Mouse (Mus musculus) erythroblast, adult 5-6 weeks (primary cell): ENCODE measurements around the gene Gtsf2. TPM values are rescaled to one million over a fixed set of nuclear protein-coding genes. Genes with fewer than 3 reads are reported as not detected.
"Not testable (repeated sequence)": the region's sequence is repeated elsewhere in the genome, so short reads cannot be mapped to it uniquely, and the experiment has no call there.

Experiments used
- ATAC-seq: replicated peaks from 2 replicates; pipeline ENCODE4 v1.8.0; 2016; ENCODE audit warnings: moderate number of reproducible peaks, mild to moderate bottlenecking, moderate TSS enrichment, inconsistent platforms; ENCODE audit not compliant: poor library complexity, low FRiP score, severe bottlenecking
- total RNA-seq, 2 experiments: library from RNA; stranded (forward) in 1 of 2; stranded (reverse) in 1 of 2; fragments of 150-400 nt in 1 of 2; fragments of 200-764, 138-1000 nt in 1 of 2; gene quantifications; 2 replicates each; pipeline versions ENCODE4 v1.2.3 to v1.2.4; 2015 to 2017; ENCODE audit warnings: low replicate concordance in 2 of 2

Gtsf2 gene
- total RNA-seq, 2 experiments from 2014 or later: not detected

- ATAC-seq: not testable (repeated sequence)
Observed at GRCm38 (mm10) chr15:103405586-103405985, 42.7 kb downstream of the Gtsf2 start.

GRCm38 (mm10) chr15:103401361-103401760 is 46.9 kb downstream of the Gtsf2 start:
- no peak for ATAC-seq

- no peak for ATAC-seq
Observed at GRCm38 (mm10) chr15:103393577-103393976, 54.7 kb downstream of the Gtsf2 start.

Other genes starting within 250 kb of the Gtsf2 start
- 42.0 and 42.1 TPM in 2 replicates for gene Cbx5, start 208.7 kb downstream of the Gtsf2 start, total RNA-seq (2015; ENCODE audit: low replicate concordance)
- 49.5 and 57.4 TPM in 2 replicates for gene Cbx5, start 208.7 kb downstream of the Gtsf2 start, total RNA-seq (2017; ENCODE audit: low replicate concordance)
- gene Hnrnpa1, start 208.0 kb downstream of the Gtsf2 start, total RNA-seq (2015; ENCODE audit: low replicate concordance): 130 and 135 TPM in 2 replicates
- gene Hnrnpa1, start 208.0 kb downstream of the Gtsf2 start, total RNA-seq (2017; ENCODE audit: low replicate concordance): 189 and 286 TPM in 2 replicates
- gene Nfe2, start 190.1 kb downstream of the Gtsf2 start, total RNA-seq (2015; ENCODE audit: low replicate concordance): 449 and 473 TPM in 2 replicates
- gene Nfe2, start 190.1 kb downstream of the Gtsf2 start, total RNA-seq (2017; ENCODE audit: low replicate concordance): 629 and 671 TPM in 2 replicates
- gene Copz1, start 175.8 kb downstream of the Gtsf2 start, total RNA-seq (2015; ENCODE audit: low replicate concordance): 123 and 131 TPM in 2 replicates
- gene Copz1, start 175.8 kb downstream of the Gtsf2 start, total RNA-seq (2017; ENCODE audit: low replicate concordance): 54.0 and 56.5 TPM in 2 replicates
- 0.96 and 2.1 TPM in 2 replicates for gene Gpr84, start 137.9 kb downstream of the Gtsf2 start, total RNA-seq (2015; ENCODE audit: low replicate concordance)
- 0.70 and 1.3 TPM in 2 replicates for gene Gpr84, start 137.9 kb downstream of the Gtsf2 start, total RNA-seq (2017; ENCODE audit: low replicate concordance)
- 2.9 and 5.6 TPM in 2 replicates for gene Zfp385a, start 108.4 kb downstream of the Gtsf2 start, total RNA-seq (2015; ENCODE audit: low replicate concordance)
- 0.68 and 0.84 TPM in 2 replicates for gene Zfp385a, start 108.4 kb downstream of the Gtsf2 start, total RNA-seq (2017; ENCODE audit: low replicate concordance)
- 2.5 and 7.9 TPM in 2 replicates for gene Itga5, start 81.7 kb downstream of the Gtsf2 start, total RNA-seq (2015; ENCODE audit: low replicate concordance)
- gene Itga5, start 81.7 kb downstream of the Gtsf2 start, total RNA-seq (2017; ENCODE audit: low replicate concordance): 2.4 TPM in 2 replicates
- gene Gtsf1, start 18.0 kb downstream of the Gtsf2 start, total RNA-seq (2015; ENCODE audit: low replicate concordance): 10.4 TPM in 1 of 2 replicates, not detected in the other
- not detected in 2 replicates for gene Gtsf1, start 18.0 kb downstream of the Gtsf2 start, total RNA-seq (2017; ENCODE audit: low replicate concordance)
- 21.5 and 35.4 TPM in 2 replicates for gene Nckap1l, start 5.3 kb upstream of the Gtsf2 start, total RNA-seq (2015; ENCODE audit: low replicate concordance)
- gene Nckap1l, start 5.3 kb upstream of the Gtsf2 start, total RNA-seq (2017; ENCODE audit: low replicate concordance): 27.9 and 28.0 TPM in 2 replicates
- 1.9 and 4.6 TPM in 2 replicates for gene Pde1b, start 54.6 kb upstream of the Gtsf2 start, total RNA-seq (2015; ENCODE audit: low replicate concordance)
- 1.5 and 2.0 TPM in 2 replicates for gene Pde1b, start 54.6 kb upstream of the Gtsf2 start, total RNA-seq (2017; ENCODE audit: low replicate concordance)
- gene Ppp1r1a, start 89.5 kb upstream of the Gtsf2 start, total RNA-seq (2015; ENCODE audit: low replicate concordance): not detected in 2 replicates
- gene Ppp1r1a, start 89.5 kb upstream of the Gtsf2 start, total RNA-seq (2017; ENCODE audit: low replicate concordance): not detected in 2 replicates
- gene Glycam1, start 116.6 kb upstream of the Gtsf2 start, total RNA-seq (2015; ENCODE audit: low replicate concordance): not detected in 2 replicates
- gene Glycam1, start 116.6 kb upstream of the Gtsf2 start, total RNA-seq (2017; ENCODE audit: low replicate concordance): not detected in 2 replicates